Mouse (Mus musculus) C2C12 (cell line): ENCODE measurements around the gene Pkhd1. TPM values are rescaled to one million over a fixed set of nuclear protein-coding genes. Genes with fewer than 3 reads are reported as not detected.
A peak's percentile ranks its signal among the peaks of the same experiment; 100 is the strongest.

Experiments
- H3K27me3 ChIP-seq: one replicate; pipeline ENCODE4 v1.6.1; 2011; ENCODE audit not compliant: control insufficient read depth, insufficient read depth, insufficient read length
- H3K36me3 ChIP-seq: one replicate; pipeline ENCODE4 v1.6.1; 2011; ENCODE audit not compliant: control insufficient read depth, insufficient read depth
- H3K4me3 ChIP-seq: one replicate; pipeline ENCODE4 v1.5.1; 2011; ENCODE audit warnings: mild to moderate bottlenecking, control low read depth; ENCODE audit not compliant: poor library complexity, insufficient read depth, severe bottlenecking
- H3K79me2 ChIP-seq: one replicate; pipeline ENCODE4 v1.6.1; 2011; ENCODE audit not compliant: control insufficient read depth, insufficient read depth
- H3K79me3 ChIP-seq: one replicate; pipeline ENCODE4 v1.6.1; 2011; ENCODE audit warnings: low read depth, control low read depth
- H3ac ChIP-seq: one replicate; pipeline ENCODE3; 2011; ENCODE audit warnings: low read depth; ENCODE audit not compliant: control insufficient read depth, insufficient read length
- CEBPB ChIP-seq: IDR thresholded peaks from one replicate; pipeline ENCODE4 v1.6.1; 2011; ENCODE audit warnings: low read depth, mild to moderate bottlenecking, control low read depth, moderate library complexity
- CTCF ChIP-seq: IDR thresholded peaks from one replicate; pipeline ENCODE4 v1.5.1; 2011; ENCODE audit not compliant: control insufficient read depth, insufficient read depth, insufficient read length
- FOSL1 ChIP-seq: IDR thresholded peaks from one replicate; pipeline ENCODE4 v1.8.0; 2011; ENCODE audit warnings: mild to moderate bottlenecking, low read length; ENCODE audit not compliant: poor library complexity, insufficient read depth, severe bottlenecking
- MAX ChIP-seq: IDR thresholded peaks from one replicate; pipeline ENCODE4 v1.6.1; 2011; ENCODE audit warnings: mild to moderate bottlenecking, control low read depth
- MYOD1 ChIP-seq: IDR thresholded peaks from one replicate; pipeline ENCODE4 v1.6.1; 2011; ENCODE audit warnings: low read depth; ENCODE audit not compliant: control insufficient read depth, insufficient read length
- MYOG ChIP-seq: IDR thresholded peaks from one replicate; pipeline ENCODE4 v1.6.1; 2011; ENCODE audit not compliant: control insufficient read depth, insufficient read length; ENCODE audit errors: extremely low read depth
- USF1 ChIP-seq: IDR thresholded peaks from one replicate; pipeline ENCODE4 v1.6.1; 2011; ENCODE audit warnings: low read depth, mild to moderate bottlenecking, control low read depth, moderate library complexity
- long read RNA-seq, 2 experiments: library from polyadenylated mRNA; unstranded; transcript quantifications; one replicate each; pipeline ENCODE4 v2.0.0; 2019 to 2020
- polyA plus RNA-seq: library from polyadenylated mRNA; unstranded; fragments of >200 nt; fragmentation: generic; extraction: Trizol; gene quantifications from one replicate; pipeline ENCODE4 v1.2.1, GENCODE M21; 2012; ENCODE audit warnings: missing spikeins

Pkhd1 gene
- polyA plus RNA-seq = not detected
- long read RNA-seq, experiment 1 = 0 reads
- long read RNA-seq, experiment 2 = 0 reads

DNA sequence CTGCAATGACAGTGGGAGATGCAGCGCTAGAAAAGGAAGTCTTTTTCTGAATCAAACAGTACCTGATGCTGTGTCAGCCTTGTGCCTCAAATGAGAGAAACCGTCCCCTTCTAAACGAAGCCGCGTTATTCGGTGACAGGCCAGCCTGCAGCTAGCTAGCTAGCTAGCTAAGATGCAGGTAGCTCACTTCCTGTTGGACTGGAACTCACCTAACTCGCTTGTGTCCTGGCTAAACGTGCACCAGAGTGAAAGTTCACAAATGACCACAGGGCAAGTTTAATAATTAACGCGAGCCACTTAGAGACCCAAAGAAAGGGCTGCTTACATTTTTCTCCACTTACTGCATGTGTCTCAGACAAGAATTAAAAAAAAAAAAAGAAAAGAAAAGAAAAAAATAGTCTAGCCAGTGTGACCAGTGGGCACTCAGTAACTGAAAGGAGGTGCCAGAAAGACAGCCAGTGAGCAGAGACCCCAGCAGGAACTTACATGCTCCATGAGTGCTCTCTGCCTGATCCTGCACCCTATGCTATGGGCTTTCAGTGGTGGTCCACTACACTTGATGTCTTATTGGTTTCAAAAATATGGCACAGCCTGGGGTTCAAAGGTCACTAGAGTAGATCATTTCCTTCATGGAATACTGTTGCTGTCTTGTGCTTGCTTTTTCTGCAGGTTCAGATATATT, at the start of gene Pkhd1:
Gene Pkhd1, minus strand, starts transcription at position 216 of the 682 bp plus-strand sequence.
- H3K36me3 ChIP-seq = no peaks in the 10 kb centered on the region
- H3K79me3 ChIP-seq = no peaks in the 10 kb centered on the region
- no peak within 1 kb of the TSS for H3K4me3 ChIP-seq
- no peaks in the 10 kb centered on the region for H3K79me2 ChIP-seq
- H3K27me3 ChIP-seq = no peaks in the 10 kb centered on the region
- H3ac ChIP-seq = no peak within 1 kb of the TSS
- TF ChIP-seq FOSL1 (no peak), CTCF (no peak), MYOG (no peak), USF1 (no peak), MAX (no peak), CEBPB (no peak), MYOD1 (no peak)

DNA sequence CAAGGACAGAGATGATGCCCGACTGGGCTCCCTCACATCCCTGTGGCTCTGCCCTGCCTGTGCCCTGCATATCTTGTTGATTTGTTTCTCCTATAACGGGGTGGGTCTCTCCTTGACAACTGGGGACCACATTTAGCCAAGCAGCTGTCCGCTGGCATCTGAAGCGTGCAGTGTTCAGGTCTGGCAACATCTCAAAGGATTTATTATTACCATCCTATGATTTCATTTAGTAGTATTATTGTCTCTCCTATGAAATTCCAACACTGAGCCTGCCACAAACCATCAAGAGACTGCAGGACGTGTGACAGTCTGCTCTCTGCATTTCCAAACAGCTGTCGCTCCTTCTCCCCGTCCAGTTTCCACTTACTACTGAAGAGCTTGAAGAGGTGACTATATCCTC, 49.7 kb upstream of the Pkhd1 start:
- TF ChIP-seq MYOD1 (peak; percentile 66), FOSL1 (no peak), CTCF (no peak), MAX (no peak), MYOG (no peak), CEBPB (no peak)
- Histone ChIP-seq H3ac (no peak overlapping the region), H3K79me2 (no peaks in the 10 kb centered on the region), H3K79me3 (no peaks in the 10 kb centered on the region), H3K27me3 (no peaks in the 10 kb centered on the region), H3K36me3 (no peaks in the 10 kb centered on the region), H3K4me3 (no peak overlapping the region)

DNA sequence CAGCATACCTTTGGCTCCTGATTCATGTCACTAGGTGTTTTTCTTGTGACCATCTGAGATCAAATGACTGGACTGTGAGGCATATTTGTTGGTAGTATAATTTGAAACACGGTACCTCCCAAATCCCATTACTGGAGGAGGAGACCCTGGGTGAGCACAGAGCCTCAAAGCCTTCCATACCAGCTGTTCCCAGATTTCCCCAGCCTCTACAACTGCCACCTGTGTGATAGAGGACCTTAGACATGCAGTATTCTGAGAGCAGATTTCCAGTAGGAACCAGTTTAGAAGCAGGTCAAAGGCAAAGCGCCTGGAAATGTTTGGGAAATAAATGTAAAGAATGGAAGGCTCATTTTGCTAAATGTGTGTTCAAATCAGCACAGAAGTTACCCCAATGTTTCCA, 48.4 kb upstream of the Pkhd1 start:
- no peak overlapping the region for H3ac ChIP-seq
- H3K79me2 ChIP-seq = no peaks in the 10 kb centered on the region
- no peaks in the 10 kb centered on the region for H3K36me3 ChIP-seq
- no peak overlapping the region for H3K4me3 ChIP-seq
- H3K79me3 ChIP-seq = no peaks in the 10 kb centered on the region
- H3K27me3 ChIP-seq = no peaks in the 10 kb centered on the region
- no peak for TF ChIP-seq MYOG
- no peak for TF ChIP-seq CEBPB
- no peak for TF ChIP-seq MYOD1
- TF ChIP-seq CTCF = no peak
- no peak for TF ChIP-seq MAX
- TF ChIP-seq USF1 = no peak
- TF ChIP-seq FOSL1 = no peak

DNA sequence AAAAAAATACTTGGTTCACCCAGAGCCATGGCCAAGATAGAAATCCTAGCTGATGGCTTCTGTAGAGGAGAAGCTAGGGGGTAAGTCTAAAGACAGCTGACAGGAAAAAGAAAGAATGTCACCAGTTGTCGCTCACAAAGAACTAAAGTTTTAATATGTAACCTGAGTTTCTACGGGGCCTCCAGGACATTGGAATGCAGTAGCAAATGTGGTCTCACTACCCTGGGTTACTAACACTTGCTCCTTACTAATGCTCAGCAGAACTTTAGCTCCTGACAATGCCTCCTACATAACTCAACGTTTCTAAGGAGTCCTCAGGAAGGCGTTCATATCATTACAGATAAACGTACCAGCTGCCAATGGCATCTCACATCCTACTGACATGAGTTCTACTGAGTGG, 37.2 kb upstream of the Pkhd1 start:
- H3K36me3 ChIP-seq = no peaks in the 10 kb centered on the region
- TF ChIP-seq MAX (no peak), USF1 (no peak), MYOG (no peak), CEBPB (no peak), MYOD1 (no peak)
- no peak overlapping the region for H3ac ChIP-seq
- no peaks in the 10 kb centered on the region for H3K79me2 ChIP-seq
- H3K27me3 ChIP-seq = no peaks in the 10 kb centered on the region
- no peaks in the 10 kb centered on the region for H3K79me3 ChIP-seq
- H3K4me3 ChIP-seq = no peak overlapping the region

DNA sequence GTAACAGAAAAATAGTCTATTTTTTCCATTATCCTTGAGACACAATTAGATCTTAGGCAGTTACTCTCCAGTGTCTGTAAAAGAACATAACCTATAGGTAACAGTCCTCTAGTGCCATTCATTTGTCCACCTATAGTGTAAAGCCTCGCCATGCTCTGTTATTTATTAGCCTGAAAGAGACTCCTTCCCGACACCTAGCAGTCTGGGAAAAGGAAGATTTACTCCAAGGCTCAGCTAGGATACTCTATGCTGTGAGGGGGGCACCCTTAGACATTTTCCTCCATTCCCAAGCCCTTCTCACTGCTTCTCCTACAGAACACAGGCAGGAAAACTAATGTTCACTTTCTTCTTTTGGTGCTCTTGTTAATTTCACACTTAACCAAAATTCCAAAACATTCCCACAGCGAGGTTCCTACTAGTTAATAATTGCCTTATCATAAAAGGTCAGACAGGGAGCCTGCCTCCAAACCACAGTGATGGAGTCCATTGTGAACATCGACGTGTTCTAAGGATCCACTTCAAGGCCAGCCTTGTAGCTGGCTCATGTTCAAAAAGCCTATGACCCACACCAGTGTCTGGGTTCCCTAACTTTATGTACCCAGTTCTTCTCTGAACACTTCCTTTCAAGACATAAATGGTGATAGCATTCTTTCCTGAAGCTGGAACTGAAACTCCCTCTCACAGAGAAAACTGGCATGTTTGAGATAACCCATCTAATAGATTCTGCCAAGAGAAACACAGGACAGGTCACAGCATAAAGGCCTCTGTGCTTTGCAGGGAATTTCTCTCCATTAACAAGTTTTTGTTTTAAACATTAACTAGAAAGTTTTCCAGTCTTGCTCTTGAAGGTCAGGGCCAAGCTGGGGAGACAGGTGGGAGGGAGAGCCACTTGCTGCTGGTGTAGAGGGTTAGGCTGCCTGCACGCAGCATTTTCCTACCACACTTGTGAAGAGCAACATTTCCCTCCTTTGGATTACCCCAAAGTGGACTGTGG, 35.9 kb upstream of the Pkhd1 start:
- no peaks in the 10 kb centered on the region for H3K79me3 ChIP-seq
- H3K4me3 ChIP-seq = no peak overlapping the region
- no peaks in the 10 kb centered on the region for H3K79me2 ChIP-seq
- no peaks in the 10 kb centered on the region for H3K36me3 ChIP-seq
- H3K27me3 ChIP-seq = no peaks in the 10 kb centered on the region
- H3ac ChIP-seq = no peak overlapping the region
- TF ChIP-seq CTCF = no peak
- TF ChIP-seq USF1 = no peak
- no peak for TF ChIP-seq CEBPB
- no peak for TF ChIP-seq MYOG
- TF ChIP-seq MYOD1 = no peak
- no peak for TF ChIP-seq MAX
- TF ChIP-seq FOSL1 = no peak
